Mouse (Mus musculus): ENCODE data around the gene Ccdc58. TPM values are rescaled to one million over a fixed set of nuclear protein-coding genes. Genes with fewer than 3 reads are reported as not detected.
A peak's percentile ranks its signal among the peaks of the same experiment; 100 is the strongest.
"Not testable (repeated sequence)": the region's sequence is repeated elsewhere in the genome, so short reads cannot be mapped to it uniquely, and the experiment has no call there.

The Ccdc58 gene
- polyA plus RNA-seq (2015; fragmentation: Nextera tagmentation; extraction: Ambion mirVana), result 80.5 and 89.1 TPM in 2 replicates

GRCm38 (mm10) chr16:36071450-36072379 lies at the start of gene Ccdc58, which contains the start of gene Fam162a:
Gene Ccdc58 (plus strand): TSS chr16:36071685.
Gene Fam162a (minus strand): TSS chr16:36071594.
- Histone ChIP-seq H3K4me2 (peak within 1 kb of the TSS; percentile 74), H3K4me1 (peaks cover 43% of the 10 kb centered on the region), H3K27me3 (replicated peaks) (no peaks in the 10 kb centered on the region), H3K36me3 (peaks cover 18% of the 10 kb centered on the region), H3K4me3 (peak within 1 kb of the TSS; percentile 89), H3K9ac (peak within 1 kb of the TSS; percentile 97), H3K9me3 (no peaks in the 10 kb centered on the region), H3K27ac (replicated peaks) (peak within 1 kb of the TSS; percentile 100)
- ATAC-seq (ENCODE audit: extremely low read depth, insufficient number of reproducible peaks, low FRiP score, low TSS enrichment), result peak; percentile 93
- under 1% methylated on average over 69 of the region's 81 CpGs for WGBS

GRCm38 (mm10) chr16:36028120-36028519 lies 43.4 kb upstream of the Ccdc58 start:
- H3K4me3 ChIP-seq; H3K9me3 ChIP-seq; H3K4me2 ChIP-seq; H3K9ac ChIP-seq; ATAC-seq (ENCODE audit: extremely low read depth, insufficient number of reproducible peaks, low FRiP score, low TSS enrichment); H3K27me3 ChIP-seq (replicated peaks); H3K4me1 ChIP-seq; H3K27ac ChIP-seq (replicated peaks): not testable (repeated sequence)
- WGBS, result 84% methylated on average over 1 of the region's 2 CpGs
- H3K36me3 ChIP-seq, result peaks cover 77% of the 10 kb centered on the region

GRCm38 (mm10) chr16:36040640-36041624 lies 30.6 kb upstream of the Ccdc58 start, which contains the start of gene Wdr5b:
Gene Wdr5b (plus strand): TSS chr16:36041190.
- peaks cover 48% of the 10 kb centered on the region for H3K36me3 ChIP-seq
- peak; percentile 79 for ATAC-seq (ENCODE audit: extremely low read depth, insufficient number of reproducible peaks, low FRiP score, low TSS enrichment)
- H3K9ac ChIP-seq, result peak within 1 kb of the TSS; percentile 88
- no peaks in the 10 kb centered on the region for H3K9me3 ChIP-seq
- peak within 1 kb of the TSS; percentile 79 for H3K4me2 ChIP-seq
- peaks cover 36% of the 10 kb centered on the region for H3K4me1 ChIP-seq
- peak within 1 kb of the TSS; percentile 92 for H3K27ac ChIP-seq (replicated peaks)
- peak within 1 kb of the TSS; percentile 66 for H3K4me3 ChIP-seq
- WGBS, result 3% methylated on average over 39 of the region's 39 CpGs
- no peaks in the 10 kb centered on the region for H3K27me3 ChIP-seq (replicated peaks)

GRCm38 (mm10) chr16:36041625-36042020 lies 29.9 kb upstream of the Ccdc58 start:
- Histone ChIP-seq H3K9me3 (no peaks in the 10 kb centered on the region), H3K27me3 (replicated peaks) (no peaks in the 10 kb centered on the region), H3K27ac (replicated peaks) (peak overlapping the region; percentile 92), H3K4me3 (peak overlapping the region; percentile 66), H3K36me3 (peaks cover 50% of the 10 kb centered on the region), H3K4me1 (peaks cover 36% of the 10 kb centered on the region), H3K4me2 (peak overlapping the region; percentile 79), H3K9ac (peak overlapping the region; percentile 88)
- whole genome bisulfite sequencing, result 18% methylated on average over 11 of the region's 11 CpGs
- ATAC-seq (ENCODE audit: extremely low read depth, insufficient number of reproducible peaks, low FRiP score, low TSS enrichment), result no peak

- Histone ChIP-seq H3K4me2 (peak overlapping the region; percentile 79; the same call in 1 of the 2 replicates), H3K4me1 (peaks cover 36% of the 10 kb centered on the region), H3K9me3 (no peaks in the 10 kb centered on the region), H3K36me3 (peaks cover 59% of the 10 kb centered on the region), H3K27ac (replicated peaks) (peak overlapping the region; percentile 48; the same call in 1 of the 2 replicates), H3K9ac (no peak overlapping the region), H3K4me3 (no peak overlapping the region), H3K27me3 (replicated peaks) (no peaks in the 10 kb centered on the region)
- no peak for ATAC-seq (ENCODE audit: extremely low read depth, insufficient number of reproducible peaks, low FRiP score, low TSS enrichment)
- 38% methylated on average over 10 of the region's 10 CpGs for WGBS
These were observed 28.4 kb upstream of the Ccdc58 start for GRCm38 (mm10) chr16:36043073-36043472.

- Histone ChIP-seq H3K9me3 (no peaks in the 10 kb centered on the region), H3K4me2 (no peak overlapping the region), H3K4me3 (no peak overlapping the region), H3K36me3 (peaks cover 66% of the 10 kb centered on the region), H3K9ac (peak overlapping the region; percentile 44; the same call in 1 of the 2 replicates), H3K27me3 (replicated peaks) (no peaks in the 10 kb centered on the region), H3K4me1 (peaks cover 36% of the 10 kb centered on the region), H3K27ac (replicated peaks) (0 out of 2 replicates have a peak overlapping the region, but pooled peaks have one; percentile 12)
- 81% methylated on average over 4 of the region's 4 CpGs for WGBS
- ATAC-seq (ENCODE audit: extremely low read depth, insufficient number of reproducible peaks, low FRiP score, low TSS enrichment), result no peak
These were observed 27.5 kb upstream of the Ccdc58 start for GRCm38 (mm10) chr16:36043964-36044363.

- H3K36me3 ChIP-seq, result peaks cover 97% of the 10 kb centered on the region
- no peak for ATAC-seq (ENCODE audit: extremely low read depth, insufficient number of reproducible peaks, low FRiP score, low TSS enrichment)
- no peaks in the 10 kb centered on the region for H3K9me3 ChIP-seq
- WGBS, result 87% methylated on average over 4 of the region's 4 CpGs
- H3K4me1 ChIP-seq, result peaks cover 26% of the 10 kb centered on the region
- no peaks in the 10 kb centered on the region for H3K27me3 ChIP-seq (replicated peaks)
- H3K27ac ChIP-seq (replicated peaks), result no peak overlapping the region
- H3K4me2 ChIP-seq, result no peak overlapping the region
- H3K9ac ChIP-seq, result no peak overlapping the region
- H3K4me3 ChIP-seq, result no peak overlapping the region
These were observed 23.9 kb upstream of the Ccdc58 start for GRCm38 (mm10) chr16:36047538-36047937.

GRCm38 (mm10) chr16:36051491-36051890 lies 20.0 kb upstream of the Ccdc58 start:
- ATAC-seq (ENCODE audit: extremely low read depth, insufficient number of reproducible peaks, low FRiP score, low TSS enrichment), result no peak
- Histone ChIP-seq H3K9me3 (no peaks in the 10 kb centered on the region), H3K4me2 (no peak overlapping the region), H3K4me3 (no peak overlapping the region), H3K27ac (replicated peaks) (no peak overlapping the region), H3K36me3 (peaks cover 81% of the 10 kb centered on the region), H3K9ac (no peak overlapping the region), H3K27me3 (replicated peaks) (no peaks in the 10 kb centered on the region), H3K4me1 (peaks cover 32% of the 10 kb centered on the region)
- 92% methylated on average over 6 of the region's 6 CpGs for WGBS

GRCm38 (mm10) chr16:36053524-36054275 lies 17.8 kb upstream of the Ccdc58 start:
- Histone ChIP-seq H3K4me1 (peaks cover 54% of the 10 kb centered on the region), H3K4me2 (no peak overlapping the region), H3K36me3 (peaks cover 64% of the 10 kb centered on the region), H3K4me3 (no peak overlapping the region), H3K9me3 (no peaks in the 10 kb centered on the region), H3K9ac (no peak overlapping the region), H3K27ac (replicated peaks) (peak overlapping the region; percentile 82), H3K27me3 (replicated peaks) (no peaks in the 10 kb centered on the region)
- WGBS, result 41% methylated on average over 6 of the region's 6 CpGs
- peak; percentile 69; the same call in 1 of the 2 replicates for ATAC-seq (ENCODE audit: extremely low read depth, insufficient number of reproducible peaks, low FRiP score, low TSS enrichment)

GRCm38 (mm10) chr16:36054920-36055319 lies 16.6 kb upstream of the Ccdc58 start:
- H3K27ac ChIP-seq (replicated peaks), result peak overlapping the region; percentile 82
- peaks cover 51% of the 10 kb centered on the region for H3K36me3 ChIP-seq
- 91% methylated on average over 8 of the region's 8 CpGs for WGBS
- no peak for ATAC-seq (ENCODE audit: extremely low read depth, insufficient number of reproducible peaks, low FRiP score, low TSS enrichment)
- H3K9me3 ChIP-seq, result no peaks in the 10 kb centered on the region
- H3K27me3 ChIP-seq (replicated peaks), result no peaks in the 10 kb centered on the region
- no peak overlapping the region for H3K4me3 ChIP-seq
- no peak overlapping the region for H3K4me2 ChIP-seq
- no peak overlapping the region for H3K9ac ChIP-seq
- peaks cover 67% of the 10 kb centered on the region for H3K4me1 ChIP-seq
